Mouse (Mus musculus) cerebellum, adult 2 months (tissue): ENCODE data around the gene Prkag2.

ENCODE experiments used
- CTCF ChIP-seq: fragments of 200-500 bp; IDR thresholded peaks from 2 replicates; pipeline ENCODE4 v1.5.1; 2011; ENCODE audit warnings: low read depth, mild to moderate bottlenecking, control low read depth, low read length, moderate library complexity, borderline replicate concordance; ENCODE audit not compliant: insufficient read depth
- POLR2A ChIP-seq: fragments of 200-500 bp; IDR thresholded peaks from 2 replicates; pipeline ENCODE4 v1.6.1; 2011; ENCODE audit warnings: low read length, control low read depth, borderline replicate concordance; ENCODE audit not compliant: insufficient read depth

GRCm38 (mm10) chr5:24979968-24980345, 120.5 kb downstream of the Prkag2 start:
- no peak for TF ChIP-seq CTCF
- TF ChIP-seq POLR2A = no peak
